Mouse (Mus musculus): ENCODE measurements around the gene Plpp6. TPM values are rescaled to one million over a fixed set of nuclear protein-coding genes. Genes with fewer than 3 reads are reported as not detected.

The Plpp6 gene
- total and polyA plus RNA-seq, 2 experiments from 2014 or later: 14.2 to 20.9 TPM

DNA sequence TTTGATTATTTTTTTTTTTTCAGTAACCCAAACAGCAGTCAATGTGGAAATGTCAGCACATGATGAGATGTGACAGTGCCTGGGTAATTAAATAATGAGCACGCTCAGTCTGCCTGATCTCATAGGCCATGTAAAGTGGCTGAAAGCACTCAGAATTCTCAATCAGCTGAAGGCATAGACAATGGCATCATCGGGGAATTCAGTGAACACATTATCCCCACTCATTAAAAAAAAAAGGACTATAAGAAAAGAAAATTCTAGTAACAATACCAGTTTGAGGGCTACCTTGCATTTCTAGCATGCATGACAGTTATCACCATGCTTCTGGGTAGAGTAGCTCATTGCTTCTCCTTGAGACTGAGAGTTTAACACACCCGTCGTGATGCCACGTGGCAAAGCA is 12.5 kb upstream of the Plpp6 start:
- Histone ChIP-seq H3K4me3 (ENCODE audit: low read length) (no peak overlapping the region), H3K36me3 (ENCODE audit: insufficient read depth, low read length) (no peaks in the 10 kb centered on the region), H3K27ac (no peak overlapping the region), H3K4me1 (ENCODE audit: insufficient read depth, low read length) (no peaks in the 10 kb centered on the region), H3K9me3 (ENCODE audit: low read length) (no peaks in the 10 kb centered on the region), H3K27me3 (ENCODE audit: insufficient read depth, low read length) (no peaks in the 10 kb centered on the region), H3K9ac (replicated peaks; ENCODE audit: low read length) (no peak overlapping the region), H3K4me2 (ENCODE audit: low read depth, low read length) (no peak overlapping the region)
- TF ChIP-seq CTCF (IDR thresholded peaks at IDR 0.05; ENCODE audit: low read depth): no peak
- WGBS: 61% methylated on average over 5 of the region's 5 CpGs
- DNase-seq (ENCODE audit: low spot score): no peak
- no peak for ATAC-seq

DNA sequence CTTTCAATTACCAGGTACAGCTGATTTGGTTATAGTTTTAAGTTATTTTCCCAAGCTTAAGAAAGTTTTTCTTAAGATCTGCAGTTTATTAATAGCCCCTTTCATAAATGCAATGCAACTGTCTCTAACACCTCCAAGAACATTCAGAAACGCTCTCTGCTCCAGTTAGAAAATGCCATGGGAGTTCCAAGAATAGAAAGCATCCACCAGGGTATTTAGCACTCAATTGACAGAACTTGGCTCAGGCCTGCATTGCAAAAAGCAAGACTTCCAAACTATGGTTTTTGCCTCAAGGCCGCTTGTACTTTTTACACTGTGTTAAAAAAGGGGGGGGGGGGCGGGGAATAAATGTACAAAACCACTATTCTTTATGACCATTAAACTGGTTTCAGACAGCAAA is 640 bp upstream of the Plpp6 start:
- peak overlapping the region; percentile 86 for H3K4me3 ChIP-seq (ENCODE audit: low read length)
- no peaks in the 10 kb centered on the region for H3K36me3 ChIP-seq (ENCODE audit: insufficient read depth, low read length)
- ATAC-seq: no peak
- peak overlapping the region; percentile 87 for H3K4me2 ChIP-seq (ENCODE audit: low read depth, low read length)
- peak; percentile 43 for DNase-seq (ENCODE audit: low spot score)
- H3K9me3 ChIP-seq (ENCODE audit: low read length): no peaks in the 10 kb centered on the region
- peaks cover 18% of the 10 kb centered on the region for H3K4me1 ChIP-seq (ENCODE audit: insufficient read depth, low read length)
- WGBS: 26% methylated on average over 3 of the region's 3 CpGs
- H3K27ac ChIP-seq: peak overlapping the region; percentile 90; the same call in 1 of the 2 replicates
- 0 out of 2 replicates have a peak overlapping the region, but pooled peaks have one; percentile 88 for H3K9ac ChIP-seq (replicated peaks; ENCODE audit: low read length)
- H3K27me3 ChIP-seq (ENCODE audit: insufficient read depth, low read length): no peaks in the 10 kb centered on the region
- no peak for TF ChIP-seq CTCF (IDR thresholded peaks at IDR 0.05; ENCODE audit: low read depth)

DNA sequence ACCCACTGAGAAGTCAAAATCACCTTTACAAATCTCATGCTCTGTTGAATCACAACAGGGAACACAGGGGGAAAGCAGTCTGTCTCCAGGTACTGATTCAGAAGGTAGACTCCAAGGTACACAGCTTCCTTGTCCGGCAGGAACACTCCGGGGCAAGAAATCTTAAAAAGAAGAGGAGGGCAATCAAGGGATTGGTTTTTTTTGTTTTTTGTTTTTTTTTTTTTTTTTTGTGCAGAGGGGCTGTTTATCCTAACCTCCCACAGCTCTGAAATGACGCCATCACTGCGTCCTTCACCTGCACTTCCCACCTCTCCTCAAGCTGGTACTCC is 276 bp upstream of the Plpp6 start:
- peak overlapping the region; percentile 86 for H3K4me3 ChIP-seq (ENCODE audit: low read length)
- peak overlapping the region; percentile 87 for H3K4me2 ChIP-seq (ENCODE audit: low read depth, low read length)
- WGBS: 3% methylated on average over 4 of the region's 4 CpGs
- H3K27ac ChIP-seq: peak overlapping the region; percentile 90
- ATAC-seq: 0 out of 2 replicates have a peak, but pooled peaks have one; percentile 4
- peak overlapping the region; percentile 88 for H3K9ac ChIP-seq (replicated peaks; ENCODE audit: low read length)
- no peak for DNase-seq (ENCODE audit: low spot score)
- TF ChIP-seq CTCF (IDR thresholded peaks at IDR 0.05; ENCODE audit: low read depth): no peak
- no peaks in the 10 kb centered on the region for H3K27me3 ChIP-seq (ENCODE audit: insufficient read depth, low read length)
- H3K4me1 ChIP-seq (ENCODE audit: insufficient read depth, low read length): peaks cover 18% of the 10 kb centered on the region
- no peaks in the 10 kb centered on the region for H3K36me3 ChIP-seq (ENCODE audit: insufficient read depth, low read length)
- H3K9me3 ChIP-seq (ENCODE audit: low read length): no peaks in the 10 kb centered on the region

DNA sequence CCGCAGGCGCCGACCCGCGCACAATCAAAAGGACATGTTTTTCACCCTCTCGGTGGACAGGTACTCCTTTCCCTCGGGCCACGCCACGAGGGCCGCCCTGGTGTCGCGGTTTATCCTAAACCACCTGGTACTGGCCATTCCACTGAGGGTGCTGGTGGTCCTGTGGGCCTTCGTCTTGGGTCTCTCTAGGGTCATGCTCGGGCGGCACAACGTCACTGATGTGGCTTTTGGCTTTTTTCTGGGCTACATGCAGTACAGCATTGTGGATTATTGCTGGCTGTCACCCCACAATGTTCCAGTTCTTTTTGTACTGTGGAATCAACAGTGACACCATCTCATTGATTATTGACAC is 775 bp downstream of the Plpp6 start:
- H3K4me3 ChIP-seq (ENCODE audit: low read length): peak overlapping the region; percentile 86
- no peaks in the 10 kb centered on the region for H3K9me3 ChIP-seq (ENCODE audit: low read length)

DNA sequence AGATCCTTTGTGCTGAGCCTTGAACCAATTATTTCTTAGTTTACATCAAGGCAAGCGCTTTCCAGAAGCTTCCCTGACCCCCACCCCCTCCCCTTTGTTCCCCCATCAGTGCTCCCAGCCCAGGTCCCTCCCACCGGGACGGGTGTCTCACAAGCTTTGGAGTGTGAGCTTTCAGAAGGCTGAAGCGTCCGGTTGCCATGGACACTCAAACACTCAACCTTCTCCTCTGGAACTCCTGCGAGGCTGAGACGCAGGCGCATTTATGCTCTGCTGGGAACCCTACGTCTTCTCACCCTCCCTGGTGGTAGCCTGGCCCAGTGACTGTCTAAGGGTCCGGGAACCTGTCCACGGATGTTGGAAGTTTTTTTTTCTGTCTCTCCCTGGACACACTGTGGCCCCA is 3.9 kb downstream of the Plpp6 start, which contains the start of gene 4430402I18Rik:
TSS of gene 4430402I18Rik (minus strand) at position 149 of the 400 bp plus-strand sequence.
- TF ChIP-seq CTCF (IDR thresholded peaks at IDR 0.05; ENCODE audit: low read depth): no peak
- 5% methylated on average over 11 of the region's 11 CpGs for WGBS
- H3K27ac ChIP-seq: no peak within 1 kb of the TSS
- peak within 1 kb of the TSS; percentile 28; the same call in 1 of the 2 replicates for H3K4me2 ChIP-seq (ENCODE audit: low read depth, low read length)
- H3K9ac ChIP-seq (replicated peaks; ENCODE audit: low read length): no peak within 1 kb of the TSS
- no peak within 1 kb of the TSS for H3K4me3 ChIP-seq (ENCODE audit: low read length)
- no peaks in the 10 kb centered on the region for H3K9me3 ChIP-seq (ENCODE audit: low read length)
- peak; percentile 46; the same call in 1 of the 2 replicates for ATAC-seq
- no peaks in the 10 kb centered on the region for H3K27me3 ChIP-seq (ENCODE audit: insufficient read depth, low read length)
- H3K4me1 ChIP-seq (ENCODE audit: insufficient read depth, low read length): peaks cover 17% of the 10 kb centered on the region
- H3K36me3 ChIP-seq (ENCODE audit: insufficient read depth, low read length): no peaks in the 10 kb centered on the region
- DNase-seq (ENCODE audit: low spot score): peak; percentile 51

More for the DNA sequence above, 775 bp downstream of the Plpp6 start:
- H3K4me1 ChIP-seq (ENCODE audit: insufficient read depth, low read length): peaks cover 18% of the 10 kb centered on the region
- H3K27ac ChIP-seq: peak overlapping the region; percentile 90
- no peaks in the 10 kb centered on the region for H3K36me3 ChIP-seq (ENCODE audit: insufficient read depth, low read length)
- WGBS: 1% methylated on average over 16 of the region's 16 CpGs
- ATAC-seq: peak; percentile 66
- peak overlapping the region; percentile 87 for H3K4me2 ChIP-seq (ENCODE audit: low read depth, low read length)
- no peak for TF ChIP-seq CTCF (IDR thresholded peaks at IDR 0.05; ENCODE audit: low read depth)
- DNase-seq (ENCODE audit: low spot score): no peak
- H3K27me3 ChIP-seq (ENCODE audit: insufficient read depth, low read length): no peaks in the 10 kb centered on the region
- H3K9ac ChIP-seq (replicated peaks; ENCODE audit: low read length): peak overlapping the region; percentile 88

DNA sequence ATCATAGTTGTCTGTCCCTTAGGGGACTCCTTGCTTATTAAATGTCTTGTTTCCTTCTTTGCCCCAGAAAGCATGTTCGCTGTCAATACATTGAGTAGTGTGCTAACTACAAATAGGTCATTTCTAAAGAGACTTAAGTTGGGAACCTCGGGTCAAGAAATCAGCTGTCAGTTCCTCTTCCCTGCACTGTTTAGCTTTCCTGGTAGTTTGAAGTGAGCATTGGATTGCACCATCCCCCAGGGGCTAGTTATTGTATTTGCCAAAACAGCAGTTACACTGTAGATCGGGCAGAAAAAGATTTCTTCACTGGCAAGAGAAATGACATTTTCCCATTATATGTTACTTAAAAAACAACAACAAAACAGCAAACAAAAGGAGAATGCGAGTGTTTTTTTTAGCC is 4.4 kb downstream of the Plpp6 start:
- Histone ChIP-seq H3K27ac (no peak overlapping the region), H3K27me3 (ENCODE audit: insufficient read depth, low read length) (no peaks in the 10 kb centered on the region), H3K4me1 (ENCODE audit: insufficient read depth, low read length) (peaks cover 15% of the 10 kb centered on the region), H3K4me3 (ENCODE audit: low read length) (no peak overlapping the region), H3K36me3 (ENCODE audit: insufficient read depth, low read length) (no peaks in the 10 kb centered on the region), H3K4me2 (ENCODE audit: low read depth, low read length) (no peak overlapping the region), H3K9ac (replicated peaks; ENCODE audit: low read length) (no peak overlapping the region), H3K9me3 (ENCODE audit: low read length) (no peaks in the 10 kb centered on the region)
- no peak for TF ChIP-seq CTCF (IDR thresholded peaks at IDR 0.05; ENCODE audit: low read depth)
- WGBS: 69% methylated on average over 4 of the region's 4 CpGs
- no peak for ATAC-seq
- DNase-seq (ENCODE audit: low spot score): no peak

DNA sequence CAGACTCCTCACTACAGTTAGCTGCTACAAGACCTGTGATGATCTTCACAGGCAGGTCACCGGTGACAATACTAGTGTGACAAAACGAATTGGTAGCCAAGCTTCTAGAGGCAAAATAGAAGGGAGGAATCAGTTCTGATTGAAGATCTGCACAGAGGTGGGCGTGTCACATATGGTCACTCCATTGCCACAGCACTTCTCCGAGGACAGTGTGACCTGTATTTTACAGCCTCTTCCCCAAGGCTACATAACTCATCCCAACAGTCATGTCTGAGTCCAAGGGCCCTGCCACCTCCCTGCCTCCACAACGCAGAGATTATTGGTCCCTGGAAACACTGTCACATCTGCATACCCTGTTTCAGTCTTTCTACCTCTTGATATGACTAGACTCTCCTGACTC is 5.5 kb downstream of the Plpp6 start:
- Histone ChIP-seq H3K27ac (no peak overlapping the region), H3K36me3 (ENCODE audit: insufficient read depth, low read length) (no peaks in the 10 kb centered on the region), H3K27me3 (ENCODE audit: insufficient read depth, low read length) (no peaks in the 10 kb centered on the region), H3K4me2 (ENCODE audit: low read depth, low read length) (no peak overlapping the region), H3K9ac (replicated peaks; ENCODE audit: low read length) (no peak overlapping the region), H3K4me3 (ENCODE audit: low read length) (no peak overlapping the region), H3K9me3 (ENCODE audit: low read length) (no peaks in the 10 kb centered on the region), H3K4me1 (ENCODE audit: insufficient read depth, low read length) (peaks cover 15% of the 10 kb centered on the region)
- WGBS: 91% methylated on average over 5 of the region's 5 CpGs
- ATAC-seq (no peak), DNase-seq (ENCODE audit: low spot score) (no peak)
- no peak for TF ChIP-seq CTCF (IDR thresholded peaks at IDR 0.05; ENCODE audit: low read depth)

Data from hindbrain, postnatal 0 days (tissue).